Mouse (Mus musculus): Measurements from ENCODE around the gene Sec24b.

DNA sequence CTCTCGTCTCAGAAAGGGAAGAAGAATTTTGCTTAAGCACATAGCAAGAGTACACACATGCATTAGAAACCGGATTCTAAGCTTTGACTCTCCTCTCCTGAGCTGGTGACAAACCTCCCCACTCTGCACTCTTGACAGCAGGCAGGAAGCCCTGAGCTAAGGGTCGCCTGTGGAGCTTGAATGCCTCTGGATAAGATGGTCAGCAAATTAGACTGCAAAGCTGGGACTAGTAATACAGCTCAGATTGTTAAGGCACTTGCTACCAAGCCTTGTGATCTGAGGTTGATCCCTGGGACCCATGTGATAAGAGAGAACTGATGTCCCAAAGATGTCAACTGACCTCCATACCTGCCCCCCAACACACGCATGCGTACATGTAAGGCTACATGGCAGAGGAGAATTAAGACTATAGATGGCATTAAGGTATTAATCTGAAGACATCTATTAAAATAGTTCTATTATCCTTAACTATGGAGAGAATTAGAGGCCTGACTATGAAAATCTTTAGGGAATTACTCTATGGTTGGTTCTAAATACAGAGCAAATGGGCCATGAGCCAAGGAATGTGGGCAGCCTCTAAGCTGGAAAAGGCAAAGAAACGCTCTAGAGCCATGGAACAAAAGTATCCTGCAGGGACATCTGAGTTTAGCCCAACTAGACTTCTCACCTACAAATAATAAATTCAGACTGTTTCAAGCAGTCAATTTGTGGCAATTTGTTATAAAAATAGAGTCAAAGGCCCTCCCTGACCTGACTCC lies 8.6 kb downstream of the Sec24b start:
- TF ChIP-seq POLR2A (IDR thresholded peaks at IDR 0.05; ENCODE audit: low read depth, low read length) (no peak), CHD2 (IDR thresholded peaks at IDR 0.05; ENCODE audit: low read length) (no peak), ZC3H11A (IDR thresholded peaks at IDR 0.05; ENCODE audit: low read depth, low read length) (no peak), CTCF (conservative IDR thresholded peaks at IDR 0.05 in 1 of 2, IDR thresholded peaks at IDR 0.05 in 1 of 2; ENCODE audit: low read depth in 2 of 2, low read length in 2 of 2) (no peak), BHLHE40 (IDR thresholded peaks at IDR 0.05; ENCODE audit: low read depth, low read length) (no peak)
